Mouse (Mus musculus): ENCODE results near the gene Gm3739. TPM values are rescaled to one million over a fixed set of nuclear protein-coding genes. Genes with fewer than 3 reads are reported as not detected.
"Not testable (repeated sequence)": the region's sequence is repeated elsewhere in the genome, so short reads cannot be mapped to it uniquely, and the experiment has no call there.

The Gm3739 gene
- polyA plus RNA-seq (2014; fragmentation: Nextera tagmentation; extraction: Ambion mirVana), result 4.1 and 4.6 TPM in 2 replicates

- not testable (repeated sequence) for H3K27ac ChIP-seq (ENCODE audit: low read depth, low read length); ATAC-seq; H3K27me3 ChIP-seq (replicated peaks; ENCODE audit: control insufficient read depth, insufficient read depth, low read length); H3K9me3 ChIP-seq (replicated peaks; ENCODE audit: control insufficient read depth, low read length); H3K36me3 ChIP-seq (ENCODE audit: control insufficient read depth, insufficient read depth, low read length); H3K4me1 ChIP-seq (ENCODE audit: control insufficient read depth, insufficient read depth, low read length); DNase-seq (ENCODE audit: low spot score)
- peak within 1 kb of the TSS; percentile 52 for H3K4me2 ChIP-seq (ENCODE audit: low read length)
- peak within 1 kb of the TSS; percentile 43 for H3K4me3 ChIP-seq (ENCODE audit: low read depth, low read length)
- H3K9ac ChIP-seq (ENCODE audit: low read length), result peak within 1 kb of the TSS; percentile 69
- WGBS, result 0% methylated on average over 8 of the region's 35 CpGs
Measured at GRCm38 (mm10) chr14:7314661-7315060, at the start of gene Gm3739. Gene Gm3739, minus strand, starts transcription at chr14:7315049.

DNA sequence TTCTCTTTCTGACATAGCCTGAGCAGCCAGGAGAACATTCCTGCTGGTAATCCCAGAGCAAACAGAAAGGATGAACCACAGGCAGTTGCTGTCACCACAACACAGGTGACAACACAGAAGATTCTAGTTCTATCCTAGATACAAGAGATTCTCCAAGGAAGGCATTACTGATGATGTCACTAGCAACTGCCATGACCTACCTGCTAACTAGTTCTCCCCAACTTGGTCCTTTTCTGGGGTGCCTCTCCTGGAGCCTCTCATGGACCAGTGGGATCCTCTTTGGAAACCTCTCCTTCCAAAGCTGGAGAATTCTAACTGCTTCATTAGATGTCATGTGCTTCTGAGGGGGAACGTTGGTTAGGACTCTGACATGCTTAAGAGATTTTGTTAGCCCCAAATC lies 17.4 kb upstream of the Gm3739 start, which contains the start of gene Gm5797:
Gene Gm5797, minus strand, starts transcription at position 101 of the 400 bp plus-strand sequence.
- not testable (repeated sequence) for H3K36me3 ChIP-seq (ENCODE audit: control insufficient read depth, insufficient read depth, low read length); H3K4me3 ChIP-seq (ENCODE audit: low read depth, low read length); H3K27ac ChIP-seq (ENCODE audit: low read depth, low read length); H3K9me3 ChIP-seq (replicated peaks; ENCODE audit: control insufficient read depth, low read length); ATAC-seq; DNase-seq (ENCODE audit: low spot score); H3K9ac ChIP-seq (ENCODE audit: low read length); H3K4me1 ChIP-seq (ENCODE audit: control insufficient read depth, insufficient read depth, low read length); H3K4me2 ChIP-seq (ENCODE audit: low read length); H3K27me3 ChIP-seq (replicated peaks; ENCODE audit: control insufficient read depth, insufficient read depth, low read length)
- WGBS, result no CpG with 5 or more reads among the region's 1 CpGs

- H3K4me1 ChIP-seq (ENCODE audit: control insufficient read depth, insufficient read depth, low read length); ATAC-seq; H3K36me3 ChIP-seq (ENCODE audit: control insufficient read depth, insufficient read depth, low read length); H3K27ac ChIP-seq (ENCODE audit: low read depth, low read length); H3K27me3 ChIP-seq (replicated peaks; ENCODE audit: control insufficient read depth, insufficient read depth, low read length); H3K9me3 ChIP-seq (replicated peaks; ENCODE audit: control insufficient read depth, low read length): not testable (repeated sequence)
- Histone ChIP-seq H3K4me2 (ENCODE audit: low read length) (peak overlapping the region; percentile 52), H3K4me3 (ENCODE audit: low read depth, low read length) (peak overlapping the region; percentile 43), H3K9ac (ENCODE audit: low read length) (peak overlapping the region; percentile 69)
- WGBS, result 1% methylated on average over 12 of the region's 19 CpGs
- peak; percentile 51 for DNase-seq (ENCODE audit: low spot score)
Measured at GRCm38 (mm10) chr14:7315093-7315492, 244 bp upstream of the Gm3739 start.

DNA sequence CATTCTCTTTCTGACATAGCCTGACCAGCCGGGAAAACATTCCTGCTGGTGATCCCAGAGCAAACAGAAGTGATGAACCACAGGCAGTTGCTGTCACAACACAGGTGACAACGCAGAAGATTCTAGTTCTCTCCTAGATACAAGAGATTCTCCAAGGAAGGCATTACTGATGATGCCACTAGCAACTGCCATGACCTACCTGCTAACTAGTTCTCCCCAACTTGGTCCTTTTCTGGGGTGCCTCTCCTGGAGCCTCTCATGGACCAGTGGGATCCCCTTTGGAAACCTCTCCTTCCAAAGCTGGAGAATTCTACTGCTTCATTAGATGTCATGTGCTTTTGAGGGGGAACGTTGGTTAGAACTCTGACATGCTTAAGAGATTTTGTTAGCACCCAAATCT lies 50.2 kb downstream of the Gm3739 start, which contains the start of gene Gm3727:
Gene Gm3727, minus strand, starts transcription at position 101 of the 400 bp plus-strand sequence.
- WGBS, result 79% methylated on average over 3 of the region's 3 CpGs
- not testable (repeated sequence) for H3K36me3 ChIP-seq (ENCODE audit: control insufficient read depth, insufficient read depth, low read length); H3K27ac ChIP-seq (ENCODE audit: low read depth, low read length); H3K27me3 ChIP-seq (replicated peaks; ENCODE audit: control insufficient read depth, insufficient read depth, low read length); H3K4me3 ChIP-seq (ENCODE audit: low read depth, low read length); DNase-seq (ENCODE audit: low spot score); ATAC-seq; H3K4me1 ChIP-seq (ENCODE audit: control insufficient read depth, insufficient read depth, low read length); H3K4me2 ChIP-seq (ENCODE audit: low read length); H3K9me3 ChIP-seq (replicated peaks; ENCODE audit: control insufficient read depth, low read length); H3K9ac ChIP-seq (ENCODE audit: low read length)

Other genes starting within 250 kb of the Gm3739 start
- 5.9 and 7.3 TPM in 2 replicates for gene Gm3696, start 214.4 kb downstream of the Gm3739 start, polyA plus RNA-seq (2014; fragmentation: Nextera tagmentation; extraction: Ambion mirVana)
- not detected in 2 replicates for gene Gm6676, start 189.6 kb downstream of the Gm3739 start, polyA plus RNA-seq (2014; fragmentation: Nextera tagmentation; extraction: Ambion mirVana)
- gene Gm3512, start 140.5 kb downstream of the Gm3739 start, polyA plus RNA-seq (2014; fragmentation: Nextera tagmentation; extraction: Ambion mirVana), result 5.4 and 8.0 TPM in 2 replicates
- gene Gm16434, start 120.5 kb downstream of the Gm3739 start, polyA plus RNA-seq (2014; fragmentation: Nextera tagmentation; extraction: Ambion mirVana), result not detected in 2 replicates
- gene Gm3727, start 50.3 kb downstream of the Gm3739 start, polyA plus RNA-seq (2014; fragmentation: Nextera tagmentation; extraction: Ambion mirVana), result not detected in 2 replicates
- gene Gm5797, start 17.3 kb upstream of the Gm3739 start, polyA plus RNA-seq (2014; fragmentation: Nextera tagmentation; extraction: Ambion mirVana), result not detected in 2 replicates
- gene Gm8374, start 50.1 kb upstream of the Gm3739 start, polyA plus RNA-seq (2014; fragmentation: Nextera tagmentation; extraction: Ambion mirVana), result not detected in 2 replicates
- gene Gm3755, start 135.9 kb upstream of the Gm3739 start, polyA plus RNA-seq (2014; fragmentation: Nextera tagmentation; extraction: Ambion mirVana), result not detected in 2 replicates
- gene Gm3752, start 168.7 kb upstream of the Gm3739 start, polyA plus RNA-seq (2014; fragmentation: Nextera tagmentation; extraction: Ambion mirVana), result 10.0 and 11.0 TPM in 2 replicates

Measured in forebrain, embryonic 14.5 days (tissue).